Mouse (Mus musculus): Measurements from ENCODE around the gene Tmem159.

The Tmem159 gene

GRCm38 (mm10) chr7:120102164-120102972 is at the start of gene Tmem159:
Gene Tmem159 (plus strand): TSS chr7:120102353.
- peak; percentile 97 for DNase-seq

GRCm38 (mm10) chr7:120054016-120054415 is 48.1 kb upstream of the Tmem159 start:
- DNase-seq: no peak

- DNase-seq: no peak
Measured at GRCm38 (mm10) chr7:120055479-120055878, 46.7 kb upstream of the Tmem159 start.

GRCm38 (mm10) chr7:120064045-120064444 is 38.1 kb upstream of the Tmem159 start:
- no peak for DNase-seq

- DNase-seq: no peak
Measured at GRCm38 (mm10) chr7:120068114-120068513, 34.0 kb upstream of the Tmem159 start.

- no peak for DNase-seq
Measured at GRCm38 (mm10) chr7:120069164-120069563, 33.0 kb upstream of the Tmem159 start.

- no peak for DNase-seq
Measured at GRCm38 (mm10) chr7:120080177-120080576, 22.0 kb upstream of the Tmem159 start.

- no peak for DNase-seq
Measured at GRCm38 (mm10) chr7:120093033-120093432, 9.1 kb upstream of the Tmem159 start.

- no peak for DNase-seq
Measured at GRCm38 (mm10) chr7:120094216-120094615, 7.9 kb upstream of the Tmem159 start.

GRCm38 (mm10) chr7:120095180-120095579 is 7.0 kb upstream of the Tmem159 start, which contains the start of gene Dnah3:
Gene Dnah3 (minus strand): TSS chr7:120095280.
- DNase-seq: no peak

- DNase-seq: peak; percentile 71 to 76
Measured at GRCm38 (mm10) chr7:120097845-120098244, 4.3 kb upstream of the Tmem159 start.

GRCm38 (mm10) chr7:120098403-120098802 is 3.8 kb upstream of the Tmem159 start:
- DNase-seq: peak; percentile 86 to 89

- DNase-seq: peak; percentile 45 to 64
Measured at GRCm38 (mm10) chr7:120103019-120103567, 940 bp downstream of the Tmem159 start.

GRCm38 (mm10) chr7:120104975-120105374 is 2.8 kb downstream of the Tmem159 start:
- peak in 1 of 2 experiments; percentile 25 for DNase-seq

GRCm38 (mm10) chr7:120106356-120106755 is 4.2 kb downstream of the Tmem159 start:
- DNase-seq: no peak

- DNase-seq: no peak
Measured at GRCm38 (mm10) chr7:120109676-120110075, 7.5 kb downstream of the Tmem159 start.

GRCm38 (mm10) chr7:120116976-120117375 is 14.8 kb downstream of the Tmem159 start:
- DNase-seq: no peak

- no peak for DNase-seq
Measured at GRCm38 (mm10) chr7:120117529-120117928, 15.4 kb downstream of the Tmem159 start.

GRCm38 (mm10) chr7:120123776-120124175 is 21.6 kb downstream of the Tmem159 start:
- no peak for DNase-seq

- peak; percentile 73 to 83 for DNase-seq
Measured at GRCm38 (mm10) chr7:120124844-120125243, 22.7 kb downstream of the Tmem159 start.

- no peak for DNase-seq
Measured at GRCm38 (mm10) chr7:120126976-120127685, 25.0 kb downstream of the Tmem159 start.

- peak; percentile 8 to 24 for DNase-seq
Measured at GRCm38 (mm10) chr7:120127686-120128059, 25.5 kb downstream of the Tmem159 start.

GRCm38 (mm10) chr7:120128951-120129350 is 26.8 kb downstream of the Tmem159 start:
- DNase-seq: no peak

- DNase-seq: no peak
Measured at GRCm38 (mm10) chr7:120142743-120143142, 40.6 kb downstream of the Tmem159 start.

Data from kidney, postnatal 4 days (tissue).